Mouse (Mus musculus) kidney, postnatal 4 days (tissue): ENCODE results near the gene Polm.

Experiments
- DNase-seq, 2 experiments: peaks; one replicate each; pipeline ENCODE4 v3.0.0; 2021; ENCODE audit warnings: mixed read lengths in 2 of 2

Polm gene

GRCm38 (mm10) chr11:5837251-5838246 is at the start of gene Polm:
Gene Polm, minus strand, starts transcription at chr11:5838016.
- peak; percentile 97 for DNase-seq

- no peak for DNase-seq
Observed at GRCm38 (mm10) chr11:5887250-5887649, 49.4 kb upstream of the Polm start.

- peak; percentile 76 to 79 for DNase-seq
Observed at GRCm38 (mm10) chr11:5886187-5886586, 48.4 kb upstream of the Polm start.

GRCm38 (mm10) chr11:5882518-5882917 is 44.7 kb upstream of the Polm start:
- no peak for DNase-seq

GRCm38 (mm10) chr11:5879905-5880304 is 42.1 kb upstream of the Polm start:
- DNase-seq, result peak; percentile 82 to 83

GRCm38 (mm10) chr11:5878661-5879060 is 40.8 kb upstream of the Polm start:
- no peak for DNase-seq

- peak; percentile 98 to 99 for DNase-seq
Observed at GRCm38 (mm10) chr11:5877921-5878526, 40.2 kb upstream of the Polm start, which contains the start of gene Pold2. Gene Pold2, minus strand, starts transcription at chr11:5878292.

GRCm38 (mm10) chr11:5877421-5877820 is 39.6 kb upstream of the Polm start:
- DNase-seq, result no peak

GRCm38 (mm10) chr11:5873192-5873591 is 35.4 kb upstream of the Polm start:
- DNase-seq, result no peak

- DNase-seq, result no peak
Observed at GRCm38 (mm10) chr11:5872707-5873106, 34.9 kb upstream of the Polm start.

- DNase-seq, result no peak
Observed at GRCm38 (mm10) chr11:5870069-5870468, 32.3 kb upstream of the Polm start.

- DNase-seq, result no peak
Observed at GRCm38 (mm10) chr11:5869331-5869730, 31.5 kb upstream of the Polm start.

GRCm38 (mm10) chr11:5868324-5868723 is 30.5 kb upstream of the Polm start:
- peak in 1 of 2 experiments; percentile 46 for DNase-seq

- DNase-seq, result peak; percentile 54 to 65
Observed at GRCm38 (mm10) chr11:5867196-5867595, 29.4 kb upstream of the Polm start.

GRCm38 (mm10) chr11:5862394-5863105 is 24.7 kb upstream of the Polm start:
- DNase-seq, result peak; percentile 59 to 70

- DNase-seq, result peak; percentile 82 to 87
Observed at GRCm38 (mm10) chr11:5861678-5862393, 24.0 kb upstream of the Polm start, which contains the start of gene Aebp1. Gene Aebp1, plus strand, starts transcription at chr11:5861947.

- DNase-seq, result no peak
Observed at GRCm38 (mm10) chr11:5860639-5861038, 22.8 kb upstream of the Polm start.

- DNase-seq, result no peak
Observed at GRCm38 (mm10) chr11:5859883-5860550, 22.2 kb upstream of the Polm start.

- no peak for DNase-seq
Observed at GRCm38 (mm10) chr11:5858723-5859122, 20.9 kb upstream of the Polm start.

- no peak for DNase-seq
Observed at GRCm38 (mm10) chr11:5856479-5857130, 18.8 kb upstream of the Polm start.

GRCm38 (mm10) chr11:5855902-5856301 is 18.1 kb upstream of the Polm start:
- peak; percentile 63 to 73 for DNase-seq
